Mouse (Mus musculus) R1 (cell line): Measurements from ENCODE around the gene Ifnar2.

Experiments used
- DNase-seq: peaks from one replicate; pipeline ENCODE4 v3.0.0-alpha.2; 2018; ENCODE audit warnings: low read depth, low spot score

The Ifnar2 gene

DNA sequence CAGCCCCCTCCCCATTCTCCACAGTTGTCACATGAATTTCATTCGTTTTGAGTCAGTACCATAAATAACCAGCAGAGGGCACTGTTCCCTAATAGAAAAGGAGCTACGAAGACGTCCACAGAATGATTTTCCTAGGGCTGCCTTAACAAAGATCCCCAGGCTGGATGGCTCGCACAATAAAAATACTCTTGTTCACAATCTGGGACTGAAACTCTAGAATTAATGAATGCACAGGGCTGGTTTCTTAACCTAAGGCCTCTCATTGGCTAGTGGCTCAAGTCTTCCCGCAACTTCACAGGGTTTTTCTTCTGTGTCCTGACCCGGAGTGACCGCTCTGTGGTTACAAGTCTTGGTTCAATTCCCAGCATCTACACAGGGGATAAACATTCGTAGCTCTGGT, 14.0 kb upstream of the Ifnar2 start:
- peak; percentile 78 for DNase-seq

DNA sequence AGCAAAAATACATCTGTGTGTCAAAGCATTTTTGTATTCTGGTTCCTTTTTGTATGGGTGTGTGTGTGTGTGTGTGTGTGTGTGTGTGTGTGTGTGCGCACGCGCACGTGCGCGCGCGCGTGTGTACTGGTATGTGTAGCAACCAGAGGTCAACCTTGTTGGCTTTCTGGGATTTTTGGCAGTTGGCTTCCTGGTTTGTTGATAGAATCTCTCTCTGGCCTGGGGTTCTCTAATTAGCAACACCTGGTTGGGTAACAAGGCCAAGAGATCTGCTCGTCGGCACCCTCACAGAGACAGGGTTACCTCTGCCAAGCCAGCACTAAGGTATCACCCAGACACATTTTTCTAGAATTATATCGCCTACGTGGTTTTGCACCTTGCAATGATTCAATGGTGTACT, 13.1 kb upstream of the Ifnar2 start:
- no peak for DNase-seq

DNA sequence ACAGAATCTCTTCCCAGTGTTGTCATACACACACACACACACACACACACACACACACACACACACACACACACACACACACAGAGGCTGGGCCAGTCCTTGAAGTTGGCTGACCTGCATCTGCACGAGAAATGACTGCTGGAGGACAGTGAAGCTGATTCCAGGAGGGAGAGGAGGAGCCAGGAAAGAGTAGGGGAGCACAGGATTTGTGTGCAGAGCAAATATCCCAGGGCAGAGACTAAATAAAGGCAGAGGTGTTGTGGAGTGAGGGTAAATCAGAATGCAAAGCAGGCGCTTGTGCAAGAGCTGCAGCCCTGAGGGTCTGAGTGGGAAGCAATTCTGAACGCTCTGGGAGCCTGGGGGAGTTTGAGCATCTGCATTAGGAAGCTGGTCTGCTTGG, 12.4 kb upstream of the Ifnar2 start:
- no peak for DNase-seq

DNA sequence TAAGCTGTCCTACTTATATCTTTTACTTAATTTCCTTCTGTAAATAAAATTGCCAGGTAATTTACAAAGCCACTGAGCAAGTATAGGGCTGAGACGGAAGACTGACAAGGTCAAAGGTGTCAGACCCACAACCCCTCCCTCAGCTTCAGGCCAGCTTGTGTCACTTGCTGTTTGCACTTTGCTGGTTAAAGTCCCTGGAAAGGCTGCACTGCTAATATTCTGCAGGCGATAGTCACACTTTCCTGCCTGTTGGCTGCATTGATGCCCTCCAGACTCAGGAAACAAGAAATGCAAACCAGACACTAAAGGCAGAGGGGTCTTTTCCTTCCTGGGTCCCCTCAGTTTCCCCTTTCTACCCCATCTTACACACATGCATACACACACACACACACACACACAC, 10.6 kb upstream of the Ifnar2 start:
- DNase-seq, result no peak

DNA sequence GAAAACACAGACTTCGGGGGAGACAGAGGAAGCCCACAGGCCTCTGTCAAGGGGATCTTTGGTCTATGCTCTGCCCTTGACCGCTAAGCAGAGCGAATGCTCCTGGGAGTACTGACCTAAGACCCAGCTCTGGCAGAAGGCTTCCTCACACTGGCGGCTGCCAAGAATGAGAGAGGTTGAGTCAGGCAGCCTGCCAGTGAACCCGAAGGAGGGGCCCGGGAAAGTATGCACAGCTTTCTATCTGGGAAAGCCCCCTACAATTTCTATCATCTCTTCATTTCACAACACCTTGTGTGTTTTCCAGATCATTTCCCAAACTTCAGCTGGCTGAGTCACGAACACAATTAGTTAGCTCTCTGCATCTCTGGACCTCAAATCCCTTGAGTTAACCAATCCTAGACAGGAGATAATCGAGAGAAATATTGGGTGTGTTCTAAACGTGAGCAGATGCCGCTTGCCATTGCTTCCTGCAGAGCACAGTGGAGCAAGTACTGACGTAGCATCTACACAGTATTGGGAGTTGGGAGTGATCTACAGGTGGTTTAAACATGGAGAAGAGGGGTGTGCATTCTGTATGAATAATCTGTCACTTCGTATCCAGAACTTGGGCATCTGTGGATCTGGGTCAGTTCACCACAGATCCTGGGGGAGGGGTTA, 9.8 kb upstream of the Ifnar2 start:
- DNase-seq, result no peak

DNA sequence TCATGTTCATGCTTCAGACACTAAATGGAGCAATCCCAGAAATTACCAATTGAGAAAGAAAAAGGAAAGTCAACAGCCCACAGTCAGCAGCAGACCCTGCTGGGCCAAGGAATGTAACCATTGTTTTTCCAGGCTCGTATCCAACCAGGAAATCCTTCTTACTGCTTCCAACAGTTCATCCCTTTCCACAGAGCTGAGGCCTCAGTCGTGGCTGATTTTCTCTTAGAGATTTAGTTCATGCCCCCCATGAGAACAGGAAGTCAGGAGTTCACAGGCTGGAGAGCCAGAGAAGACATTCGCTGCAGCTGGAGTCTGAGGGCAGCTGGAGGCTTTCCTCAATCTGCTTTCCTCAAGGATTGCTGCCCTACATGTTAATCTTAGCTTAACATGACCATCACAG, 9.1 kb upstream of the Ifnar2 start:
- DNase-seq, result no peak

DNA sequence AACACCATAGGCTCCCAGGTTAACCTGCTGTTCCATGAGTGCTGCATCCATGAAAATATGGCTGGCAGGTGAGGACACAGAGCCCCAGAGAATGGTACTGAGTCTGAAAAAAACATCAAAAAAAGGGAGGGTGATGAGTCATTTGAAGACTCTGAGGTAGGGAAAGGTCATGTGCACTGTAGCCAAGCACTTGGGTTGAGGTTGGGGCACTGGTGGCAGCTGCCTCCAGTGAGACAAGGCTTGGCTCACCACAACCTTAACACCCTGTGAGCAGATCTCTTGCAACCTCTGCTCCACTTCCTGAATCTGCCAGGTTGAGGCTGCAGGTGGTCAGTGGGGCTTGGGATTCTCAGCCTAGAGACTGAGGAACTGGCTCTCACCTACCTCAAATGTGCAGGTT, 6.0 kb upstream of the Ifnar2 start:
- DNase-seq, result no peak

DNA sequence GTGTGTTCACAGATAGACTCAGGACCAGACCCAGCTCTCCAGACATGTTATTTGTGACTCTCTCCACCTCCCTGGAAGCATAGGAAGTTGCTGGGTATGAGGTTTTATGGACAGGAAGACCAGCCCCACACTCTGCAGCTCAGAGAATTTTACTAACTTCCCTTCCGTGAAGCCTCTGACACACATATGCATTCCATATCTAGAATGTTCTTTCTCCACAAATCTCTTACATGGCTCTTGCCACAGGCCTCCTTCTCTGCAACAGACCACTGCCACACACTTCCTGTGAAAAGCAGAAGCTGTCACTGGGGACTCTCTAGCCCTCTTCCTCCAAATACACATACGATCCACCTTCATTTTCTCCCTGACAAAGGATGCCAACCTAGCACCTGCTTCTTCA, 5.5 kb upstream of the Ifnar2 start:
- DNase-seq, result no peak

DNA sequence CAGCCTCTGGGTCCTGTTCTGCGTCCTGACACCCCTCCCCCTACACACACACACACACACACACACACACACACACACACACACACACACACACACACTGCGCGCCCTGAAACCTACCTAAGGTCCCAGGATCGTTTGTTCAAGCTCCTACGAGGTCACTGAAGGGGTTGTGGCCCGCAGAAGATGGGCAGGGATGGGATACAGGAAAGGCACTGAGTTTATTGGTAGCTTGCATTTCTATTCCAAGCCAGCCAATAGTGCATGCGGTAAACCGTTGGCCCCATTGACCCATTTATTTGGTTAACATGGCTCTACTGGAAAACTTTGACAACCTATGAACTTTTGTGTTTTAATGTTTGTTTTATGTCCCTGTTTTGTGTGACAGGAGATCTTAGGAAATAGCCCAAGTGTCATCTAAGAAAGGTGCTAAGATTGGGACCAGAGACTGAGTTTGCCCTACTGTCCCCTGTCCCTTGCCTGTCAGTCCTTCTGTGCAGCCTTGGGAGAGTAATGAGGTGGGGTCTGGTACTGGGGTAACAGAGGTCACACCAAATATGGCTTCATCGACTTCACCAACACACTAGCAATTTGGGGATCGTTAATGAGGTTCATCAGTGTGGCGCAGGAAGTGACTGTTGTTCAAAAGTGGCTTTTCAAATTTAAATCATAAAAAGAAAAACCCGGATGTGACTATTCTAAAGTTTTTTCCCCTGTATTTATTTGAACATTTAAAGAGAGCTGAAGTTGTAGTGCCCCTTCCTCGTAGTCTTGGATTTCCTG, 1.1 kb downstream of the Ifnar2 start:
- DNase-seq, result no peak

DNA sequence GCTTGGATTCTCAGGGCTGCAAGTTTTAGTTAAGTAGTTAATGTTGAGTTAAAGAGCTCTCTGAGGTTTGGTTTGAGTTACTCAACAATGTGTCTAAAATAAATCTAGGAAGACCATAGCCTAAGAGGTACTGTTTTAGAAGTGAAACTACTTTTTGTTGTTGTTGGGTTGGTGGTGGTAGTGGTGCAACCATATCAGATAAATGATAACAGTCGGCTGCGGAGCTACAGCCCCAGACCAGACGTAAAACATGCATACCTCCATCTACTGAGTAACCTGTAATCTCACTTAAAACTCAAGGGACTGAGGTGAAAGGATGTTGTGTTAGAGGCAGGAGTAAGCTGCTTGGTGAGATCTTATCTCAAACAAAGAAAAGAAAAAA, 1.7 kb downstream of the Ifnar2 start:
- DNase-seq, result no peak

DNA sequence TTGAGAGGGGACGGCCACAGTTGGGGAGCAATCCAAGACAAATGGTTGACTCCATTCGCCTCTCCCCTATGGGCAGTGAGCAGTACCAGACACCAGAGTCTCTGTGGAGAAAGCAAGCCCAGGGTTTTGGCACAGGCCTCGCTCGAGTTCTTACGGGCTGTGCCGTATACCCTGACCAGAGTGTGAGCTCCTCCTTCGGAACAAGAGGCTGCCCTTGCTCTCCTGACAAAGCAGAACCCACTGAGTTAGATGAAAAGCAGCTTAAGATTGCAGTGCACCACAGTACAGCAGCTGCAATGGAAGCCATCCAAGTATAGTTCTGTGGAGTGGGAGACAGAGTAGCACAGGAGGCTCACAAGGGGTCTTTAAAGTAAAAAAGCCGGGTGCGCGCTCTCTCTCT, 4.1 kb downstream of the Ifnar2 start:
- no peak for DNase-seq

DNA sequence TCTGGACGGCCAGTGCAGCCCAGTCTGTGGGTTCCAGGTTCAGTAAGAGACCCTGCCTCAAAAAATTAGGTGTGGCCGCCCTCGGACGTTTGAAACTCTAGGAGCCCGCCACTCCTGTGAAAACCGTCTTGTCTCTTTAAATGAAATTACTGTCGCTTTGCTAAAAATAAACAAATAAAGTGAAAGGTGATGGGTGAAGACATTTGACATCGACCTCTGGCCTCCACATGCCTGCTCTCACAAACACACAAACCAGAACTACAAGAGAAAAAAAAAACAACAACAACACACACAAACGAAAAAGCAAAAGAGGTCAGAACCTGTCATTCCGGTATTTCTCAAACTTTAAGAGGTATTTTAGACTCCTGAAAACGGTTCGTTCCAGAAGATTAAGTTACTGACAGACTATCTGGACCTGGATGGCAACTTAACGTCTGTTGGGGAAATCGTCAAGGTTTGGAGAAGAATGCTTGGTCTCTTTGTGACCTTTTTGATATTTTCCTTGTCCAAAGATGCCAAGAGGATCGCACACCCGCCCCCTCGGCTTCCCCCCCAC, 5.9 kb downstream of the Ifnar2 start:
- no peak for DNase-seq

DNA sequence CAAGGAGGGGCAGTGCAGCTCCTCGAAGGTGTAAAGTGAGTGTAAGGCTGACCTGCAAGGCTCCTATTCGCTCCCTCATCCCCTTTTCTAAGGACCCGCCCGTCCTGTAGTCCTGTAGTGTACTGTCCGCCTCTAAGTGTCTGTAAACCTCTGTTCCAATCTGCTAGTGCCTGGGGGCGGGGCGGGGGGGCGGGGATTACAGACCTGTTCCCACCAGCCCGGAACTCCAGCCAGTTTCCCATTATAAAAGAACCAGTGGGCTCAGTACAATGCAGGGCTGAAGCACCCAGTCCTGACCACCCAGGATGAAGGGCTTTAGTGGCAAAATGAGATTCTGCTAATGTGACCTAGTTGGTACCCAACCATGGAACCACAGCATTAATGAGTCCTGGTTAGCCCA, 6.4 kb downstream of the Ifnar2 start:
- DNase-seq, result peak; percentile 66

DNA sequence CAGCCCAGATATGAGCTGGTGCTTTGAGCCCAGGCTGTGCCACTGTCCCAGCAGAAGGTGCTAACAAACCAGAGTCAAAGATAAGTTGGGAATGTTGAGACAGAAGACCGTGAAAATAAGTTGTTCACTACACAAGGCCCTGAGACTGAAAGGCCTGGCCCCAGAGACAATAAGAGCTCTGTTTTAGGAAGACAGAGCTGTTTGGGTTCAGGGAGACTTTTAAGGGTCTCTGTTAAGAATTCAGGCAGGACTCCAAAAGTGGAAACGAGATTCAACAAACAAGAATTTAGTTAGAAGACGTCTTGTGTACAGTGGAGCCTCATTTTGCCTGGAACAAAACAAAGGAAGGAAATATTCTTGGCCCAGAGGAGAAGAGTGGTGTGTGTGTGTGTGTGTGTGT, 6.8 kb downstream of the Ifnar2 start:
- DNase-seq, result no peak

DNA sequence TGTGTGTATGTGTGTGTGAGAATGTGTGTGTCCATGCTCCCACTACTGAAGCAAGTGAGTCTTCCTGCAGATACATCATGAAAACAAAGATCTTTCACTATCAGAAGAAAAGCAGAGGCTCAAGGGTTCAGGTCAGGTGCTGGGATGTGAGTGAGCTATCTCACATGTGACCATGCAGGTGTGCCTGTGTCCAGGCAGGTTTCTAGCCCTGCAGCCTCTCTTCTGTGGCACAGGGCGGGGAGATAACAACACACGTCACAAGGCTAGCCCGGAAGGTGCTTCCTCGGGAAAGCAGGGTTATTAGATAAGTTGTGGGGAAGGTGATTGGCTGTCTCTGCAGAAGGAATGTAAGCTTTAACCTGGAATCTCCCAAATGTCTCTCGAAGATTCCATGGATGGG, 7.6 kb downstream of the Ifnar2 start:
- DNase-seq, result no peak

DNA sequence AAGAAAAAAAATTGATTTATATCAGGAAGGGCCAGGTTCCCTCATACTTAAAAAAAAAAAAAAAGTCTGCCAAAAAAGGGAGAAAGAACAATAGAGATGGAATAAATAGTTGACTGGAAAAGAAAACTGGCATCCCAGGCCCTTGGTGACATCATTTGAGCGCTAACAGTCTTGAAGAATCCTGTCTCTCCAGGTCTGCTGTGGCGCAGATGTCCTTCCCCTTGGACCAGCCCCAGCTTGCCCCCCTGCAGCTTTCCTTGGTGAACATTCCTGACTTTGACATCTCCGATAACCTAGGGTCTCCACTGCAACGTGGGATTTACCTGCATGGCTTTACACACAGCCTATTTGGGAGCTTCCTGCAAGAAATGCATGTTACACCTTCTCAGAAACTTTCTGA, 9.0 kb downstream of the Ifnar2 start:
- no peak for DNase-seq

DNA sequence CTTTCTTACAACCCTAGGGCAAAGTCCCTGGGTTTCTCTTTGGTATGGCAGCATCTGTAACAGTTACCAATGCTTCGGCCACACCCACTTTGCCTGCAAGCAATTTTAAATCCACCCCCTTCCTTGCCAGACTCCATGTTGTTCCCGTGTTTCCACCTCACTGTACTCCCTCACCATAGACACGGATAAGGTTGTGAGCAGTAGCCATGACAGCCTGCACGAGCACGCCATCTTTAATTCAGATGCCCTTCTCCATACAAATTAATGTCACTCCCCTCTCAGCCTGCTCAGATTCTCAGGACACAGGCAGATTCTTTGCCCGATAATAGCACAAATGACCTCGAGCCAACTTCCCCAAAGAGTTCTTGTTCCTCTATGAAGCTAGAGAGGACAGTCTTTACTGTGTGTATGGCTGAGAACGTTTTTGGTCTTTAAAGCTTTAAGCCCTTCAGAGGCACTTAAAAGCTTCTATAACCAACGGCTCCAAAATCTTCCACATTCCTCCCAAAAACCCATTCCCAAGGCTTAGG, 9.7 kb downstream of the Ifnar2 start:
- no peak for DNase-seq

DNA sequence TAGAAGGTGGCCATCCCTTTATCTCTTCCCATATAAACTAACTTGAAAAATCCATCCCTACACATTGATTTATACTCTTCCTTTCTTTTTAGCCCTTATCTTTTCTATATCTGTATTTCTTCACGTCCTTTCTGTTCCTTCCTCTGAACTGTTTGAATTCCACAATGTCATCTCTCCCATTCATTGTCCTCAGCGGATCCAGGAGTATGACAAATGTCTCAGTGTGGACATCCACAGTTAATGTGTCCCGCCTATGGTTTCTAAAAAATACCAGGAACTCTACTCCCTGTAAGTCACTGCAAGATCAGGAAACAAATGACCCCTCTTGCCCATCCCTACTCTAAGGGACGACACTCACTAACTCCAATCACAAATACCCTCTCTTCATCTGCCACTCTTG, 11.6 kb downstream of the Ifnar2 start:
- DNase-seq, result no peak

DNA sequence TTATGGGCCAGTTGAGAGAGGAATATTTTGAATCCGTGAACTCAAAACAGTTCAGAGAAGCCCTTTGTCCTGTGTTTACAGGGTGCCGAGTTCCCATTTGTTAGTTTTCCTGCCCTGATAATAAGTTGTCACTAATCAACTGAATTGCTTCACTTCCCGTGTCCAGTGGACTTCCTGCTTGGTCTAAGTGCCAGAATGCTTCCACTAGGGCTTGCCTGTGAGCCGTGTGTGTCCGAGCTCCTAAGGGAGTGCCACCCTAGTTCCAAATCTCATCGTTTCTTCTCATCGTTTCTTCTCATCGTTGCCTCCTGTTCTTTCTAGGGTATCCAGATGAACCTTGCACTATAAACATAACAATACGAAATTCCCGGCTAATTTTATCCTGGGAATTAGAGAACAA, 13.0 kb downstream of the Ifnar2 start:
- DNase-seq, result no peak

DNA sequence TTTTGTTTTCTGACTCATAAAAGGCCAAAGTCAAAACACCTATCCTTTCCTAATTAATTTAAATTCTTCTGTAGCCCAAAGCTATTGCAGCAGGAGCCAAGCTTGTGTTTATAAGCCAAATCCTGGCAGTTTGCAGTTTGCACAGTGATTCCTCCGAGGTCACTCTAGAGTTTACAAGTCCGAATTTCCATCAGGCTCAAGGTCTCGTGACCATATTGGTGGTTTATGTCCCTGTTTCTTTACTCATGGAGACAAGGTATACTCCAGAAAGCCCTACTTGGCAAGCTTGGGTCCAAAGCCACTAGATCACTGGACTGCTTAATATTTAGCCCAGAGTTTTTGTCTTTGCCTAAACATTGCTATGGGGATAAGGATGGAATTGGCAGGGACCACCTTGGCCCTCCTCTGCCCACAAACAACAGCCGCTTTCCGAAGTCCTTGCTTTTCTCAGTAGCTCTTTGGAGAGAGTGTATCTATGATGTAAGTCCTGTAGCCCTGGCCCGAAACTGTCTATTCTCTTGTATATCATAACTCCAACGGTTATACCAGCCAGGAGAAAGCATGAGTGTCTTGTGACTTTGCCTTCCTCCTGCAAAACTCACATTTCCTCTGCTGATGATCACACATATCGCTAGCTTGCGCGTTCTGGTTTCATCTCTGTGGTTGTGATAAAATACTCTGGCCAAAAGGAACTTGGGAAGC, 14.0 kb downstream of the Ifnar2 start:
- DNase-seq, result no peak

DNA sequence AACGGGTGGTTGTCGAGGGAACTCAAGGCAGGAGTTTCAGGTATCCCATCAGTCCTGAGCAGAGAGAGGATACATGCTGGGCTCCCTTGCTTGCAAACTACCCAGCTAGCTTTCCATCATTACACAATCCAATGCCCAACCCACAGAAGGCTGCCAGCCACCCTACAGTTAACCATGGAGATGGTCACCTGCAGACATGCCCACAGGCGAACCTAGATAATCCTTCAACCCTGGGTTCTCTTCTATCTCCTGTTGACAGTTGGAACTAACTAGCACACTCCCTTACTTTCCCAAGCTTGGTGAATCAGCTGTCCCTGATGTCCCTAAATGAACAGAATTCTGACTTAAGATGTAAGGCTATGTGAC, 14.5 kb downstream of the Ifnar2 start:
- no peak for DNase-seq

DNA sequence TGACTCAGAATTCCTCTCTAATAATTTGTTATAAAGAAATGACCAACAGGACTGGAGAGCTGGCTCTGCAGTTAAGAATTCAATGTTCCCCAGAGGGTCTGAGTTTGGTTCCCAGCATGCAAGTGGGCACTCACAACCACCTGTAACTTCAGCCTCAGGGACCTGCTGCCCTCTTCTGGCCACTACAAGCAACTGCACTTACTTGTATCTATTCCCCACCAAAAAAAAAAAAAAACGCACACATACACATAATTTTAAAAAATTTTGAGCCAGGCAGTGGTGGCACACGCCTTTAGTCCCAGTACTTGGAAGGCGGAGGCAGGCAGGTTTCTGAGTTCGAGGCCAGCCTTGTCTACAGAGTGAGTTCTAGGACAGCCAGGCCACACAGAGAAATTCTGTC, 17.5 kb downstream of the Ifnar2 start:
- peak; percentile 88 for DNase-seq

DNA sequence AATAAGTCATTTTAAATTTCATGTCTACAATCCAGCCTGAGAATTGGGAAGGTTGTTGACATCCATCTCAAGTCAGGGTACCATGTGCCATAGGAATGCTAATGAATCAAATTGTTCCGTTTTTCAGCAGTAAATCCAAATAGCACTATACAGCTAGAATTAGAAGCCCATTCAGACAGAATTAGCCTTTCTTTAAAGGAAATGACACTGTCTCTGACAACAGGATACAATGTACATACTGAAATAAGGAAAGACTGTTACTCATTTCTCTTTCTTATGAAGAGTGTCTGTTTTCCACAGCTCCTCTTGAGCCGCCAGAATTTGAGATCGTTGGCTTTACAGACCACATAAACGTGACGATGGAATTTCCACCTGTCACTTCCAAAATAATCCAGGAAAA, 18.8 kb downstream of the Ifnar2 start, which contains the start of gene Gm21970:
Gm21970 (plus strand) TSS at position 301 of the 400 bp plus-strand sequence.
- DNase-seq, result no peak
